Mouse (Mus musculus): Measurements from ENCODE around the gene Hmgcll1. TPM values are rescaled to one million over a fixed set of nuclear protein-coding genes. Genes with fewer than 3 reads are reported as not detected.

Gene Hmgcll1
- polyA plus RNA-seq, 1 experiment from 2014 or later: 0.87 TPM

DNA sequence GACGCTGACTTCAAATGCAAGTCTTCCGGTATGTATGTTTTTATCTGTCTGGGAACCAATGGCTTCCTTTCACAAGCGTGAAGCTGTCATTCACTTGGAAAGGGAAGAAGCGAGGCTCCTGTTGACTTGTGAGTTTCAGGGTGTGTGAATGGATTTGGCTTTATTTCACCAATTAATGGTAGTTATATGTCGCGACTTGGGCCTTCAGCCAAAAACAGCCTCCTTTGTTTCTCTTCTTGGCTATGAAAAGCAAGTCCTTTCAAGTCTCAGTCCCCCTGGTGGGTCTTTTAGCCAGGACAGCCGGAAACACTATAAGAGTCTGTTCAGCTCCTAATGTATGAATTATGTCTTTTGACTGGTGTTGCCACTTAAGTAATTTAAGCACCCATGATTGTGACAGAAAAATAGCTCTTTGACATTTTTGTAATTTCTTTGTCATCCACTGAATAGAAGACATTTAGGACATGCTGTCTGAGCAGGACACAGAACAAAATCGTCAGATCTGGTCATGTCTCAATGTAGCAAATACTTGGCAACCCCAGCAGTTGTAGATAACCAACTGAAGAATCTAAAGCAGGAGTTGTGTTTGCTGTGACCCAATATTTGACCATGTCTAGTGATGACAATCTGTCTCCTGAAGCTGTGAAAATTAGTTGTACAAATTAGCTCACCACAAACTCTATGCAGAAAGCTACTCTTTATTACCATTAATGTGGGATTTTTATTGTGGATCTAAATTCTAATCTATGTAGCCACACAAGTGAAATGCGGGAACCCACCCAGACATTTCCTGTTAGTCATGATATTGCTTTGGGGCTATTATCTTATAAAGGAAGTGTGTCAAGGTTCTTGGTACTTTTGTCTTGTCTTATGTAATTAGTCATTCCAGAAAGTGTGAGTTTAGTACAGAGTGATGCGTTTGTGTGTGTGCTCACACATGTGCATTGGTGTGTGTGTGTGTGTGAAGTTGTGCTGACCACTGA is 13.5 kb upstream of the Hmgcll1 start:
- Histone ChIP-seq H3K4me2 (replicated peaks; ENCODE audit: low read depth) (no peak overlapping the region), H3K4me1 (replicated peaks; ENCODE audit: control insufficient read depth, insufficient read depth, low read length) (0 out of 2 replicates have a peak, but pooled peaks cover 3% of the 10 kb centered on the region), H3K36me3 (ENCODE audit: control insufficient read depth, insufficient read depth) (no peaks in the 10 kb centered on the region), H3K27ac (ENCODE audit: low read depth, low read length) (no peak overlapping the region), H3K9ac (ENCODE audit: low read depth, low read length) (no peak overlapping the region), H3K27me3 (replicated peaks; ENCODE audit: control insufficient read depth, insufficient read depth, low read length) (no peaks in the 10 kb centered on the region), H3K9me3 (ENCODE audit: control insufficient read depth) (no peaks in the 10 kb centered on the region), H3K4me3 (ENCODE audit: low read depth, low read length) (no peak overlapping the region)
- no peak for ATAC-seq
- WGBS: 75% methylated on average over 10 of the region's 10 CpGs
- TF ChIP-seq CTCF (IDR thresholded peaks at IDR 0.05; ENCODE audit: low read depth): no peak

- Histone ChIP-seq H3K27me3 (replicated peaks; ENCODE audit: control insufficient read depth, insufficient read depth, low read length) (no peaks in the 10 kb centered on the region), H3K4me3 (ENCODE audit: low read depth, low read length) (no peak overlapping the region), H3K9me3 (ENCODE audit: control insufficient read depth) (no peaks in the 10 kb centered on the region), H3K36me3 (ENCODE audit: control insufficient read depth, insufficient read depth) (no peaks in the 10 kb centered on the region), H3K4me1 (replicated peaks; ENCODE audit: control insufficient read depth, insufficient read depth, low read length) (0 out of 2 replicates have a peak, but pooled peaks cover 3% of the 10 kb centered on the region), H3K9ac (ENCODE audit: low read depth, low read length) (no peak overlapping the region), H3K27ac (ENCODE audit: low read depth, low read length) (no peak overlapping the region), H3K4me2 (replicated peaks; ENCODE audit: low read depth) (no peak overlapping the region)
- no peak for ATAC-seq
- WGBS: 60% methylated on average over 3 of the region's 3 CpGs
- TF ChIP-seq CTCF (IDR thresholded peaks at IDR 0.05; ENCODE audit: low read depth): no peak
These were observed 11.6 kb upstream of the Hmgcll1 start for GRCm38 (mm10) chr9:76003066-76003465.

GRCm38 (mm10) chr9:76003637-76004036 is 11.0 kb upstream of the Hmgcll1 start:
- WGBS: 44% methylated on average over 6 of the region's 6 CpGs
- TF ChIP-seq CTCF (IDR thresholded peaks at IDR 0.05; ENCODE audit: low read depth): no peak
- no peak for ATAC-seq
- Histone ChIP-seq H3K27me3 (replicated peaks; ENCODE audit: control insufficient read depth, insufficient read depth, low read length) (no peaks in the 10 kb centered on the region), H3K27ac (ENCODE audit: low read depth, low read length) (no peak overlapping the region), H3K9ac (ENCODE audit: low read depth, low read length) (no peak overlapping the region), H3K36me3 (ENCODE audit: control insufficient read depth, insufficient read depth) (no peaks in the 10 kb centered on the region), H3K4me1 (replicated peaks; ENCODE audit: control insufficient read depth, insufficient read depth, low read length) (0 out of 2 replicates have a peak, but pooled peaks cover 3% of the 10 kb centered on the region), H3K4me3 (ENCODE audit: low read depth, low read length) (no peak overlapping the region), H3K9me3 (ENCODE audit: control insufficient read depth) (no peaks in the 10 kb centered on the region), H3K4me2 (replicated peaks; ENCODE audit: low read depth) (no peak overlapping the region)

GRCm38 (mm10) chr9:76007342-76007970 is 7.2 kb upstream of the Hmgcll1 start:
- ATAC-seq: no peak
- Histone ChIP-seq H3K36me3 (ENCODE audit: control insufficient read depth, insufficient read depth) (no peaks in the 10 kb centered on the region), H3K9ac (ENCODE audit: low read depth, low read length) (no peak overlapping the region), H3K27ac (ENCODE audit: low read depth, low read length) (no peak overlapping the region), H3K4me2 (replicated peaks; ENCODE audit: low read depth) (no peak overlapping the region), H3K4me3 (ENCODE audit: low read depth, low read length) (no peak overlapping the region), H3K27me3 (replicated peaks; ENCODE audit: control insufficient read depth, insufficient read depth, low read length) (no peaks in the 10 kb centered on the region), H3K4me1 (replicated peaks; ENCODE audit: control insufficient read depth, insufficient read depth, low read length) (0 out of 2 replicates have a peak, but pooled peaks cover 3% of the 10 kb centered on the region), H3K9me3 (ENCODE audit: control insufficient read depth) (no peaks in the 10 kb centered on the region)
- WGBS: 41% methylated on average over 6 of the region's 6 CpGs
- TF ChIP-seq CTCF (IDR thresholded peaks at IDR 0.05; ENCODE audit: low read depth): no peak

DNA sequence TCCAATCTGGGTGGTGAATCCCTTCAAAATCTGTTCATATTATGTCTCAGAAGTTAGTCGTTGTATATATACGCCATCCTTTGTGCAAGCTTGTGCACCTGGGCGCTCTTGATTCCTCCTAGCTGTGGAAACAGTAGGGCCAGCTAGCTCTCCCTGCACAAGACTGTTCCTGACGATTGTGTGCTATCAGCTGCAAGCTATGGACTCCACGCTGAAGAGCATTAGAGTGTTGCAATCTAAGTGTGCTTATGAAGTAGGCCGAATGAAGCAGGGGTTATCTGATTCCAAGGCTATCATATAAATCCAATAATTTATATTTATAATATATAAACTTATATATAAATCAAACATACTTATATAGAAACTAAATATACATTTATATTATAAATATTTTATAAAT is 866 bp upstream of the Hmgcll1 start:
- H3K27me3 ChIP-seq (replicated peaks; ENCODE audit: control insufficient read depth, insufficient read depth, low read length): no peaks in the 10 kb centered on the region; the same call in 1 of the 2 replicates
- no peak for ATAC-seq
- WGBS: 64% methylated on average over 6 of the region's 6 CpGs

GRCm38 (mm10) chr9:76015971-76016370 is 1.3 kb downstream of the Hmgcll1 start:
- ATAC-seq: no peak
- Histone ChIP-seq H3K27ac (ENCODE audit: low read depth, low read length) (no peak overlapping the region), H3K4me3 (ENCODE audit: low read depth, low read length) (no peak overlapping the region), H3K4me2 (replicated peaks; ENCODE audit: low read depth) (no peak overlapping the region), H3K9me3 (ENCODE audit: control insufficient read depth) (no peaks in the 10 kb centered on the region), H3K9ac (ENCODE audit: low read depth, low read length) (no peak overlapping the region), H3K27me3 (replicated peaks; ENCODE audit: control insufficient read depth, insufficient read depth, low read length) (no peaks in the 10 kb centered on the region; the same call in 1 of the 2 replicates), H3K4me1 (replicated peaks; ENCODE audit: control insufficient read depth, insufficient read depth, low read length) (no peaks in the 10 kb centered on the region), H3K36me3 (ENCODE audit: control insufficient read depth, insufficient read depth) (no peaks in the 10 kb centered on the region)
- WGBS: 88% methylated on average over 5 of the region's 5 CpGs
- no peak for TF ChIP-seq CTCF (IDR thresholded peaks at IDR 0.05; ENCODE audit: low read depth)

More for the DNA sequence above, 866 bp upstream of the Hmgcll1 start:
- H3K4me2 ChIP-seq (replicated peaks; ENCODE audit: low read depth): no peak overlapping the region
- no peaks in the 10 kb centered on the region for H3K4me1 ChIP-seq (replicated peaks; ENCODE audit: control insufficient read depth, insufficient read depth, low read length)
- no peak for TF ChIP-seq CTCF (IDR thresholded peaks at IDR 0.05; ENCODE audit: low read depth)
- no peak overlapping the region for H3K4me3 ChIP-seq (ENCODE audit: low read depth, low read length)
- H3K9ac ChIP-seq (ENCODE audit: low read depth, low read length): no peak overlapping the region
- no peaks in the 10 kb centered on the region for H3K9me3 ChIP-seq (ENCODE audit: control insufficient read depth)
- H3K36me3 ChIP-seq (ENCODE audit: control insufficient read depth, insufficient read depth): no peaks in the 10 kb centered on the region
- no peak overlapping the region for H3K27ac ChIP-seq (ENCODE audit: low read depth, low read length)

Data from intestine, postnatal 0 days (tissue).